Mouse (Mus musculus) MEL (cell line): ENCODE measurements around the gene Prr15l. TPM values are rescaled to one million over a fixed set of nuclear protein-coding genes. Genes with fewer than 3 reads are reported as not detected.

Experiments used
- DNase-seq: peaks from one replicate; pipeline ENCODE4 v3.0.0; 2011; ENCODE audit warnings: low read depth, low spot score
- H3K27ac ChIP-seq: 2 replicates; pipeline ENCODE4 v1.5.1; 2012; ENCODE audit warnings: low read depth, mild to moderate bottlenecking, control low read depth, low read length, moderate library complexity; ENCODE audit not compliant: control insufficient read depth
- H3K27me3 ChIP-seq, 2 experiments: fragments of 150-350 bp in 1 of 2; sonication (generic) in 1 of 2; 2 replicates each; pipeline ENCODE4 v1.6.1; 2012; ENCODE audit warnings: low read length in 2 of 2, mild to moderate bottlenecking in 2 of 2, improper control_type of control experiment in 1 of 2, moderate library complexity in 1 of 2; ENCODE audit not compliant: insufficient read depth in 2 of 2, control insufficient read depth in 1 of 2
- H3K36me3 ChIP-seq, 2 experiments: 2 replicates each; pipeline ENCODE4 v1.6.1; 2012 to 2014; ENCODE audit warnings: low read length in 2 of 2, improper control_type of control experiment in 1 of 2, inconsistent platforms in 1 of 2, mild to moderate bottlenecking in 1 of 2; ENCODE audit not compliant: insufficient read depth in 2 of 2, control insufficient read depth in 1 of 2
- H3K4me1 ChIP-seq, 2 experiments: fragments of 150-350 bp in 1 of 2; sonication (generic) in 1 of 2; 2 replicates each; pipeline ENCODE4 v1.6.1; 2012; ENCODE audit warnings: low read length in 2 of 2, improper control_type of control experiment in 1 of 2, mild to moderate bottlenecking in 1 of 2; ENCODE audit not compliant: insufficient read depth in 2 of 2, control insufficient read depth in 1 of 2
- H3K4me3 ChIP-seq, 2 experiments: fragments of 150-350 bp in 1 of 2; sonication (generic) in 1 of 2; 2 replicates each; pipeline ENCODE4 v1.5.1; 2012; ENCODE audit warnings: low read depth in 2 of 2, low read length in 2 of 2, mild to moderate bottlenecking in 2 of 2, moderate library complexity in 2 of 2, control low read depth in 1 of 2, improper control_type of control experiment in 1 of 2; ENCODE audit not compliant: control insufficient read depth in 1 of 2, insufficient read depth in 1 of 2
- H3K79me2 ChIP-seq: 2 replicates; pipeline ENCODE4 v1.6.1; 2012; ENCODE audit warnings: mild to moderate bottlenecking, low read length, moderate library complexity; ENCODE audit not compliant: control insufficient read depth, poor library complexity, insufficient read depth
- H3K9ac ChIP-seq: 2 replicates; pipeline ENCODE4 v1.6.1; 2012; ENCODE audit warnings: low read depth, mild to moderate bottlenecking, control low read depth, low read length, moderate library complexity; ENCODE audit not compliant: control insufficient read depth, poor library complexity, severe bottlenecking
- H3K9me3 ChIP-seq: fragments of 150-350 bp; sonication (generic); replicated peaks from 2 replicates; pipeline ENCODE4 v1.6.1; 2012; ENCODE audit warnings: mild to moderate bottlenecking, low read length, improper control_type of control experiment, moderate library complexity; ENCODE audit not compliant: insufficient read depth
- CHD1 ChIP-seq: IDR thresholded peaks from 2 replicates; pipeline ENCODE4 v1.6.1; 2012; ENCODE audit warnings: low read depth, mild to moderate bottlenecking, inconsistent platforms, low read length, improper control_type of control experiment
- EP300 ChIP-seq, 2 experiments: IDR thresholded peaks; 2 replicates each; pipeline ENCODE4 v1.6.1; 2011; ENCODE audit warnings: improper control_type of control experiment in 2 of 2, low read length in 2 of 2, low read depth in 1 of 2, mild to moderate bottlenecking in 1 of 2
- GABPA ChIP-seq: IDR thresholded peaks from 2 replicates; pipeline ENCODE4 v1.6.1; 2012; ENCODE audit warnings: low read depth, mild to moderate bottlenecking, inconsistent platforms, low read length, improper control_type of control experiment, moderate library complexity
- GATA1 ChIP-seq: IDR thresholded peaks from 2 replicates; pipeline ENCODE4 v1.6.1; 2011; ENCODE audit warnings: low read depth, low read length, improper control_type of control experiment
- KAT2A ChIP-seq: conservative IDR thresholded peaks from 2 replicates; pipeline ENCODE4 v1.6.1; 2012; ENCODE audit warnings: low read depth, low read length, improper control_type of control experiment, inconsistent platforms
- NELFE ChIP-seq: IDR thresholded peaks from 2 replicates; pipeline ENCODE4 v1.6.1; 2011; ENCODE audit warnings: low read depth, low read length, improper control_type of control experiment
- POLR2AphosphoS2 ChIP-seq: IDR thresholded peaks from 2 replicates; pipeline ENCODE4 v1.6.1; 2011; ENCODE audit warnings: low read length, improper control_type of control experiment
- POLR2AphosphoS5 ChIP-seq: IDR thresholded peaks from 2 replicates; pipeline ENCODE4 v1.6.1; 2012; ENCODE audit warnings: low read depth, borderline replicate concordance, mild to moderate bottlenecking, inconsistent platforms, low read length, moderate library complexity, mixed read lengths
- RAD21 ChIP-seq: IDR thresholded peaks from 2 replicates; pipeline ENCODE4 v1.6.1; 2011; ENCODE audit warnings: mild to moderate bottlenecking, low read depth, low read length, improper control_type of control experiment
- TAL1 ChIP-seq: IDR thresholded peaks from 2 replicates; pipeline ENCODE4 v1.6.1; 2012; ENCODE audit warnings: mild to moderate bottlenecking, inconsistent platforms, low read length, moderate library complexity, mixed read lengths
- TBP ChIP-seq: IDR thresholded peaks from 2 replicates; pipeline ENCODE4 v1.8.0; 2011; ENCODE audit warnings: low read depth, low read length, improper control_type of control experiment
- UBTF ChIP-seq: IDR thresholded peaks from 2 replicates; pipeline ENCODE4 v1.6.1; 2012; ENCODE audit warnings: low read depth, mild to moderate bottlenecking, inconsistent platforms, low read length, improper control_type of control experiment, moderate library complexity, borderline replicate concordance; ENCODE audit not compliant: insufficient read depth
- USF1 ChIP-seq: IDR thresholded peaks from 2 replicates; pipeline ENCODE4 v1.6.1; 2014; ENCODE audit warnings: low read depth, mild to moderate bottlenecking, inconsistent platforms, low read length, improper control_type of control experiment, moderate library complexity
- ZC3H11A ChIP-seq: IDR thresholded peaks from 2 replicates; pipeline ENCODE4 v1.6.1; 2012; ENCODE audit warnings: low read depth, mild to moderate bottlenecking, inconsistent platforms, low read length, improper control_type of control experiment
- ZMIZ1 ChIP-seq: IDR thresholded peaks from 2 replicates; pipeline ENCODE4 v1.6.1; 2012; ENCODE audit warnings: low read depth, mild to moderate bottlenecking, inconsistent platforms, low read length, improper control_type of control experiment, moderate library complexity
- polyA plus RNA-seq, 2 experiments: library from polyadenylated mRNA; stranded (reverse) in 1 of 2; unstranded in 1 of 2; fragments of >175 nt in 1 of 2; fragments of >200 nt in 1 of 2; gene quantifications; 2 replicates each; pipeline versions ENCODE4 v1.2.1 to v1.2.4; 2012; ENCODE audit warnings: low replicate concordance in 2 of 2, low read depth in 1 of 2; ENCODE audit not compliant: insufficient read length in 2 of 2, insufficient read depth in 1 of 2, missing spikeins in 1 of 2
- total RNA-seq: library from RNA; depleted of rRNA; stranded (reverse); fragments of 300-350 nt; gene quantifications from 2 replicates; pipeline ENCODE4 v1.2.3, GENCODE M21; 2012

The Prr15l gene
- total and polyA plus RNA-seq, 3 experiments: 0.08 to 0.19 TPM; not detected in 1

DNA sequence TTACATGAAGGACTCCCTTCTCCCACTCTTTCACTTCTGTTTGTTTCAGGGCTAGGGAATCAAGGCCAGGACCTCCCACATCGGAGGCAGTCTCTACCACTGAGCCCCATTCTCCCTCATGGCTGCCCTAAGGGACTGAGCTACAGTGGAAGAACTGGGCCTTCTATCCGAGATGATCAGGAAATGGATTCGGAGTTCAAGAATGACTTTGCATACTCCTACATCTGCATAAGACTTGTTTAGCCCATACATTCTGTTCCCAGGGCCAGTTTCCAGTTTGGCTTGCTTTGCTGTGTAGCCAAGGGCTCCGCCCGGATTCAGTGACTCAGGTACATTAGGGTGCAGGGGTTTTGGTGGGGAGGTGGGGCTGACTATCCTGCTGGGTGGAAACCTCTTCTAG lies 52.1 kb downstream of the Prr15l start:
- no peak overlapping the region for H3K27ac ChIP-seq
- H3K9me3 ChIP-seq: no peaks in the 10 kb centered on the region
- H3K9ac ChIP-seq: no peak overlapping the region
- H3K79me2 ChIP-seq: peaks cover 21% of the 10 kb centered on the region
- H3K36me3 ChIP-seq: peaks cover 0 to 19% of the 10 kb centered on the region in 2 experiments; a peak in 2 of 4 replicates
- H3K4me1 ChIP-seq: peaks cover 9 to 28% of the 10 kb centered on the region in 2 experiments
- H3K4me3 ChIP-seq: no peak overlapping the region
- TF ChIP-seq POLR2AphosphoS2: no peak
- TF ChIP-seq CHD1: no peak
- TF ChIP-seq RAD21: no peak
- no peak for TF ChIP-seq TAL1
- no peak for TF ChIP-seq ZC3H11A
- no peak for TF ChIP-seq GATA1
- no peak for TF ChIP-seq EP300 (IDR thresholded peaks at IDR 0.05; ENCODE audit: low read depth in 1 of 2, low read length in 2 of 2)
- TF ChIP-seq UBTF: no peak
- TF ChIP-seq, all 39 proteins: peak for 0
- peaks cover 0 to 4% of the 10 kb centered on the region in 2 experiments; a peak in 1 of 4 replicates for H3K27me3 ChIP-seq
- DNase-seq: no peak

DNA sequence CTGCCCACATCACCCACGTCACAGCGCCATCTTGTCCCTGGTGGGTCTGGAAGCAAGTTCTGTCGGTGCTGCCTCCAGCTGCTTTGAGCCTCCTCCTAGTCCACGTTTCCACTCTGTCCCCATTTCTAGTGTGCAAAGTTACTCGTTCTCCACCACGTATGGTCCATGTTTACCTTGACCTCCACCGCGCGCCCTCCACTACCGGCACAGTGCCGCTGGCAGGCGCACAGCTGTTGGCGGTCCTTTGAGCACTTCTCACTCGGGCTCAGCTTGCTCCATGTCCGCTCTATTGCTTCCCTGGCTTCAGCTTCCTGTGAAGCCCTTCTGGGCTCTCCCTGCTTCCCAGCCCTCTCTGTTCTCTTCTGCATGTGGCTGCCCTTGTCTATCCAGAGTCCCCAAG lies 53.6 kb downstream of the Prr15l start:
- Histone ChIP-seq H3K4me1 (peaks cover 6 to 14% of the 10 kb centered on the region in 2 experiments), H3K4me3 (no peak overlapping the region), H3K9me3 (no peaks in the 10 kb centered on the region), H3K79me2 (peaks cover 9% of the 10 kb centered on the region), H3K36me3 (peaks cover 0 to 5% of the 10 kb centered on the region in 2 experiments; a peak in 2 of 4 replicates), H3K27me3 (peaks cover 0 to 4% of the 10 kb centered on the region in 2 experiments; a peak in 2 of 4 replicates), H3K9ac (no peak overlapping the region)
- no peak for DNase-seq
- TF ChIP-seq EP300 (IDR thresholded peaks at IDR 0.05; ENCODE audit: low read depth in 1 of 2, low read length in 2 of 2) (no peak), CHD1 (no peak), POLR2AphosphoS2 (no peak), NELFE (no peak), UBTF (no peak), ZMIZ1 (no peak), KAT2A (no peak), POLR2AphosphoS5 (no peak), GABPA (no peak), USF1 (no peak), TBP (no peak)
- TF ChIP-seq, all 39 proteins: peak for 0
- H3K27ac ChIP-seq: no peak overlapping the region
